Mouse (Mus musculus) bone marrow, adult 2 months (tissue): Measurements from ENCODE around the gene Prkn. TPM values are rescaled to one million over a fixed set of nuclear protein-coding genes. Genes with fewer than 3 reads are reported as not detected.
A peak's percentile ranks its signal among the peaks of the same experiment; 100 is the strongest.

Source experiments
- H3K27ac ChIP-seq: fragments of 200-500 bp; 2 replicates; pipeline ENCODE4 v1.5.1; 2012; ENCODE audit warnings: low read depth, mild to moderate bottlenecking, control low read depth, inconsistent platforms, low read length; ENCODE audit not compliant: control insufficient read depth, poor library complexity, insufficient read depth
- H3K4me1 ChIP-seq: fragments of 200-500 bp; 2 replicates; pipeline ENCODE4 v1.6.1; 2011; ENCODE audit warnings: low read length; ENCODE audit not compliant: control insufficient read depth, insufficient read depth
- H3K4me3 ChIP-seq: fragments of 200-500 bp; replicated peaks from 2 replicates; pipeline ENCODE3; 2011; ENCODE audit warnings: mild to moderate bottlenecking, low read depth, low read length, control low read depth; ENCODE audit not compliant: control insufficient read depth
- CTCF ChIP-seq: fragments of 200-500 bp; IDR thresholded peaks from 2 replicates; pipeline ENCODE4 v1.5.1; 2011; ENCODE audit warnings: low read length, control low read depth; ENCODE audit not compliant: control insufficient read depth, insufficient read depth
- POLR2A ChIP-seq: fragments of 200-500 bp; IDR thresholded peaks from 2 replicates; pipeline ENCODE4 v1.6.1; 2011; ENCODE audit warnings: low read depth, mild to moderate bottlenecking, control low read depth, low read length, borderline replicate concordance; ENCODE audit not compliant: control insufficient read depth
- WGBS: fragments of 180-500 bp; shearing (Covaris S2); methylation state at CpG from one replicate; pipeline ENCODE4 v1.1.7; 2018; 5-methylcytosine and 5-hydroxymethylcytosine counted together
- polyA plus RNA-seq: library from polyadenylated mRNA; stranded (reverse); fragments of >200 nt; gene quantifications from 2 replicates; pipeline ENCODE4 v1.2.4, GENCODE M21; 2011; ENCODE audit warnings: low replicate concordance; ENCODE audit not compliant: missing spikeins, insufficient read depth, insufficient read length

Prkn gene
- polyA plus RNA-seq, 1 experiment, result 2.5 TPM

GRCm38 (mm10) chr17:12038499-12038898 is 1198.3 kb downstream of the Prkn start:
- peaks cover 1% of the 10 kb centered on the region; the same call in 1 of the 2 replicates for H3K4me1 ChIP-seq
- peak overlapping the region; percentile 2 for H3K4me3 ChIP-seq
- 55% methylated on average over 6 of the region's 6 CpGs for WGBS
- peak overlapping the region; percentile 57 for H3K27ac ChIP-seq
- TF ChIP-seq POLR2A (no peak), CTCF (no peak)

- Histone ChIP-seq H3K4me3 (no peak overlapping the region), H3K27ac (peak overlapping the region; percentile 57; the same call in 1 of the 2 replicates), H3K4me1 (peaks cover 1% of the 10 kb centered on the region; the same call in 1 of the 2 replicates)
- TF ChIP-seq POLR2A (no peak), CTCF (peak; percentile 98)
- WGBS, result 1% methylated on average over 9 of the region's 9 CpGs
These were observed 1199.0 kb downstream of the Prkn start for GRCm38 (mm10) chr17:12039188-12039587.

- WGBS, result 30% methylated on average over 3 of the region's 3 CpGs
- H3K27ac ChIP-seq, result no peak overlapping the region
- H3K4me1 ChIP-seq, result peaks cover 1% of the 10 kb centered on the region; the same call in 1 of the 2 replicates
- no peak for TF ChIP-seq CTCF
- TF ChIP-seq POLR2A, result no peak
- no peak overlapping the region for H3K4me3 ChIP-seq
These were observed 1199.7 kb downstream of the Prkn start for GRCm38 (mm10) chr17:12039922-12040321.

DNA sequence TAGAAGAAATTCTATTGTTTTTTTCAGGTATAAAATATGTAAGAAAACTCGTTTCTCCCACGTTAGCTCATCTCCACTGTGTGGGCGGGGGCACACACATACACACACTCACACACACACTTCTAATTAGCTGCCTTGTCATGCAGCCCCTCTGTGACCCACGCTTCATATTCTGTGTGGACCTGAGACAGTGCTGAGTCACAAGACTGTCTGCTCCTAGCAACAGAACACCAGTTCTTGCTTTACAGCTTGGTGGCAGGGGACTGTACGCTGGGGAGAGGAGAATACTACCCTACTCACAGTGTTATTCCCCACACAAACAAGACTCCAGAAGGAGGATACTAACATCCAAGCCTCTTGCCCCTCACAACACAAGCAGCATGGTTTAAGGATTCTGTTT is 1200.4 kb downstream of the Prkn start:
- H3K27ac ChIP-seq, result no peak overlapping the region

GRCm38 (mm10) chr17:12041091-12041655 is 1201.0 kb downstream of the Prkn start:
- WGBS, result 87% methylated on average over 5 of the region's 5 CpGs
- TF ChIP-seq POLR2A (no peak), CTCF (no peak)
- peaks cover 1% of the 10 kb centered on the region; the same call in 1 of the 2 replicates for H3K4me1 ChIP-seq
- H3K27ac ChIP-seq, result no peak overlapping the region
- H3K4me3 ChIP-seq, result no peak overlapping the region

More for the DNA sequence above, 1200.4 kb downstream of the Prkn start:
- 76% methylated on average over 5 of the region's 5 CpGs for WGBS
- Histone ChIP-seq H3K4me3 (no peak overlapping the region), H3K4me1 (peaks cover 1% of the 10 kb centered on the region; the same call in 1 of the 2 replicates)
- TF ChIP-seq CTCF (no peak), POLR2A (no peak)

DNA sequence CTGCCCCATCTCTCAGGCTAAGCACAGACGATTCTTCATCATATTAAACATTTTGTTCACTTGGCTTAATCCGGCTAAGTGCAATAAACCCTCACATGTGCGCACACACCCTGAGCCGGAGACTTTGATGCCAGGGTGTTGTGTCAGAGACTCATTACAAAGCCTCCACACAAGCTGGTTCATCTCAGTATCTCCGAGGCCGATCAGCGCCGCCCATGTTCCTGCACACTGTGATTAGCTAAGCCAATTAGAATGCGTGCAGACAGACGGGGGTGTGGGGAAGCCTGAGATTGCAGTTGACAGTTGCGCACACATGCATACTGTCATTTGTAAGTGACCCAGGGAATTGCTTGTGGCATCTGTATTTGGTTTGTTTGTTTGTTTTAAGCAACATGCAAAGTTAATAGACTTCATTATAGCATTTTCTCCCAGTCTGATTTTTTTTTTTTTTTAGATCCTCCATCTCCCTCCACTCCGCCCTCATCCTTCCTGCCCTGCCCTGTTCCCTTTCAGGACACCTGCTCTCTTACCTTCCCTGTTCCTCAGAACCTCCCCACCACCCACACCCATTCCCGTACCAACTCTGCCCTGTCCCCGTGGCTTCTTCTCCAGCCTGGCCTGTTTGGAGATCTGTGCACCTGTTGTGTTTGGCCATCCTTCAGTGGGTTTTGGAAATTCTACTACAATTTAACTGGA is 1202.5 kb downstream of the Prkn start:
- H3K4me3 ChIP-seq, result no peak overlapping the region
- no peak for TF ChIP-seq POLR2A
- TF ChIP-seq CTCF, result no peak
- 69% methylated on average over 14 of the region's 14 CpGs for WGBS
- H3K4me1 ChIP-seq, result no peaks in the 10 kb centered on the region; the same call in 1 of the 2 replicates
- no peak overlapping the region for H3K27ac ChIP-seq

GRCm38 (mm10) chr17:12044222-12044621 is 1204.0 kb downstream of the Prkn start:
- Histone ChIP-seq H3K27ac (no peak overlapping the region), H3K4me1 (no peaks in the 10 kb centered on the region; the same call in 1 of the 2 replicates), H3K4me3 (no peak overlapping the region)
- 78% methylated on average over 8 of the region's 8 CpGs for WGBS
- TF ChIP-seq POLR2A, result no peak
- no peak for TF ChIP-seq CTCF

DNA sequence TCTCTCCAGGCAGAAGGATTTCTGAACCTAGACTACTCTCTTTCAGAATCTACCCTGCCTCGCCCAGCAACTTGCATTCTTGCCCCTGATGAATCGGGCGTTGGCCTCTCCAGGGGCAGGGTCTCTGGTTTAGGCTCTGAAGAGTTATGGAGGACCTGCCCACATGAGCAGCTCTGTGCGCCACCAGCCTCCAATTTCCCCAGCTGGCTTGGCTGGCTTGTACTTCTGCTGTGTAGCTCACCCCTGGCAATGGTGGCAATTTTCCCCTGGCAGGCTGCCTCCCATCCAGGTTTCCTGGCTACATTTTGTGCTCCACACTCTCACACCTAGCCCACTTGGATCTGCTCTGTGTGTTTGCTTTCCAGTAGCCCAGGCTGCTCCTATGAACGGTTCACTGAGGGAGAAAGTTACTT is 1205.7 kb downstream of the Prkn start:
- TF ChIP-seq POLR2A (no peak), CTCF (no peak)
- WGBS, result 88% methylated on average over 5 of the region's 5 CpGs
- H3K4me1 ChIP-seq, result no peaks in the 10 kb centered on the region

DNA sequence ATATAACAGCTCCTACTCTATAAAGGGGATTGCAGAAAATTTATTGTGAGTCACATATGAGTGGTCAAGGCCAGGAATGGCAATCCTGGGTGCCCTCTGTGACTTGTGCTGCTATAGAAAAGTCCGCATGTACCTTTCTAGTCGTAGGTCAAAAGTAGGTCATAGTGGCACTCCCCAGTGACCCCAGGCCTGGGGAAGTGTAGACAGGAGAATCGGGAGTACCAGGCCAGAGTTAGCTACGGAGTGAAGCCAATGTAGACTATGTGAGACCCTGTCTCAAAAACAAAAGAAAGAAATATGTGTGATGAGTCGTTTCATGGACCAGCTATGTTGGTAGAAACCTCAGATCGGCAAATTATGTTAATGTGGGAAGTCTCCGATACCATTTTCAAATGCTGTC is 1206.8 kb downstream of the Prkn start:
- TF ChIP-seq CTCF (no peak), POLR2A (no peak)
- H3K4me3 ChIP-seq, result no peak overlapping the region
- H3K27ac ChIP-seq, result no peak overlapping the region
- 86% methylated on average over 7 of the region's 7 CpGs for WGBS
- no peaks in the 10 kb centered on the region for H3K4me1 ChIP-seq

More for the DNA sequence above, 1205.7 kb downstream of the Prkn start:
- no peak overlapping the region for H3K4me3 ChIP-seq
- H3K27ac ChIP-seq, result no peak overlapping the region
